Mouse (Mus musculus) C2C12 (cell line): ENCODE measurements around the gene Aes.

Experiments used
- CEBPB ChIP-seq: IDR thresholded peaks from one replicate; pipeline ENCODE4 v1.6.1; 2011; ENCODE audit warnings: low read depth, mild to moderate bottlenecking, control low read depth, moderate library complexity
- CTCF ChIP-seq: IDR thresholded peaks from one replicate; pipeline ENCODE4 v1.5.1; 2011; ENCODE audit not compliant: control insufficient read depth, insufficient read depth, insufficient read length
- FOSL1 ChIP-seq: IDR thresholded peaks from one replicate; pipeline ENCODE4 v1.8.0; 2011; ENCODE audit warnings: mild to moderate bottlenecking, low read length; ENCODE audit not compliant: poor library complexity, insufficient read depth, severe bottlenecking
- MAX ChIP-seq: IDR thresholded peaks from one replicate; pipeline ENCODE4 v1.6.1; 2011; ENCODE audit warnings: mild to moderate bottlenecking, control low read depth
- MYOD1 ChIP-seq: IDR thresholded peaks from one replicate; pipeline ENCODE4 v1.6.1; 2011; ENCODE audit warnings: low read depth; ENCODE audit not compliant: control insufficient read depth, insufficient read length
- USF1 ChIP-seq: IDR thresholded peaks from one replicate; pipeline ENCODE4 v1.6.1; 2011; ENCODE audit warnings: low read depth, mild to moderate bottlenecking, control low read depth, moderate library complexity

- TF ChIP-seq CTCF: no peak
- TF ChIP-seq CEBPB: no peak
- no peak for TF ChIP-seq USF1
- TF ChIP-seq MYOD1: no peak
- TF ChIP-seq MAX: no peak
- TF ChIP-seq FOSL1: no peak
Measured at GRCm38 (mm10) chr10:81523570-81523969, 35.7 kb upstream of the Aes start.
